Mouse (Mus musculus) bone marrow macrophage, adult 2 months (primary cell): Measurements from ENCODE around the gene Selenow.

ENCODE experiments used
- CTCF ChIP-seq: IDR thresholded peaks from 2 replicates; pipeline ENCODE4 v1.5.1; 2012; ENCODE audit warnings: low read depth, mild to moderate bottlenecking, low read length, moderate library complexity
- POLR2A ChIP-seq: IDR thresholded peaks from 2 replicates; pipeline ENCODE4 v1.6.1; 2012; ENCODE audit warnings: mild to moderate bottlenecking, low read depth, low read length, borderline replicate concordance

DNA sequence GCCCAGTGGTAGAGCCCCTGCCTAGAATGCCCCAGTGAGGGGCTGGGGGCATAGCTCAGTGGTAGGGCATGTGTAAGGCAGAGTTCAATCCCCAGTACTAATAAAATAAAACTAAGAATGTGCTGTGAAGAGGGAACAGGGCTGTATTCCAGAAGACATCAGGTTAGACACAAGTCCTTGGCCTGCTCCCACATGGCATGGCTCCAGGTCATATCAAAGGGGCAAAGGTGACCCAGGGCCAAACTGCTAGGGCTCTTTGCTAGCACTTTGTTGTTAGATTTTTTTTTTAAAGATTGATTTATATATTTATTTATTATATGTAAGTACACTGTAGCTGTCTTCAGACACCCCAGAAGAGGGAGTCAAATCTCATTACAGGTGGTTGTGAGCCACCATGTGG, 3.8 kb downstream of the Selenow start:
- TF ChIP-seq CTCF (no peak), POLR2A (no peak)
